Mouse (Mus musculus): Measurements from ENCODE around the gene Osbpl5. TPM values are rescaled to one million over a fixed set of nuclear protein-coding genes. Genes with fewer than 3 reads are reported as not detected.
"Not testable (repeated sequence)": the region's sequence is repeated elsewhere in the genome, so short reads cannot be mapped to it uniquely, and the experiment has no call there.

Osbpl5 gene
- polyA plus RNA-seq, 1 experiment from 2014 or later: 9.4 TPM

- H3K27me3 ChIP-seq (ENCODE audit: poor library complexity, severe bottlenecking): peaks cover 15% of the 10 kb centered on the region
- peaks cover 17% of the 10 kb centered on the region for H3K36me3 ChIP-seq (replicated peaks)
- no peak overlapping the region for H3K4me3 ChIP-seq
- peaks cover 7% of the 10 kb centered on the region for H3K4me1 ChIP-seq
- no peak overlapping the region for H3K27ac ChIP-seq
- no peak for DNase-seq (ENCODE audit: extremely low spot score, low spot score)
- no peaks in the 10 kb centered on the region for H3K9me3 ChIP-seq
- 84% methylated on average over 4 of the region's 4 CpGs for WGBS
Measured at GRCm38 (mm10) chr7:143689946-143690345, 66.8 kb downstream of the Osbpl5 start.

GRCm38 (mm10) chr7:143689481-143689880 lies 67.3 kb downstream of the Osbpl5 start:
- Histone ChIP-seq H3K4me3 (no peak overlapping the region), H3K27me3 (ENCODE audit: poor library complexity, severe bottlenecking) (peaks cover 19% of the 10 kb centered on the region), H3K9me3 (no peaks in the 10 kb centered on the region), H3K4me1 (peaks cover 7% of the 10 kb centered on the region), H3K36me3 (replicated peaks) (peaks cover 12% of the 10 kb centered on the region), H3K27ac (no peak overlapping the region)
- WGBS: 85% methylated on average over 7 of the region's 7 CpGs
- DNase-seq (ENCODE audit: extremely low spot score, low spot score): no peak

- not testable (repeated sequence) for H3K36me3 ChIP-seq (replicated peaks); H3K4me3 ChIP-seq; H3K4me1 ChIP-seq; H3K9me3 ChIP-seq; H3K27ac ChIP-seq; DNase-seq (ENCODE audit: extremely low spot score, low spot score)
- WGBS: 87% methylated on average over 3 of the region's 3 CpGs
- peaks cover 31% of the 10 kb centered on the region for H3K27me3 ChIP-seq (ENCODE audit: poor library complexity, severe bottlenecking)
Measured at GRCm38 (mm10) chr7:143686676-143687075, 70.1 kb downstream of the Osbpl5 start.

- H3K9me3 ChIP-seq; H3K27ac ChIP-seq; H3K4me3 ChIP-seq; DNase-seq (ENCODE audit: extremely low spot score, low spot score); H3K4me1 ChIP-seq; H3K36me3 ChIP-seq (replicated peaks): not testable (repeated sequence)
- H3K27me3 ChIP-seq (ENCODE audit: poor library complexity, severe bottlenecking): peaks cover 31% of the 10 kb centered on the region
- WGBS: 65% methylated on average over 4 of the region's 4 CpGs
Measured at GRCm38 (mm10) chr7:143686191-143686590, 70.6 kb downstream of the Osbpl5 start.

- Histone ChIP-seq H3K27me3 (ENCODE audit: poor library complexity, severe bottlenecking) (peaks cover 31% of the 10 kb centered on the region), H3K4me1 (peaks cover 7% of the 10 kb centered on the region), H3K27ac (no peak within 1 kb of the TSS), H3K9me3 (no peaks in the 10 kb centered on the region), H3K36me3 (replicated peaks) (no peaks in the 10 kb centered on the region), H3K4me3 (peak within 1 kb of the TSS; percentile 56)
- WGBS: 3% methylated on average over 35 of the region's 35 CpGs
- DNase-seq (ENCODE audit: extremely low spot score, low spot score): peak; percentile 67
Measured at GRCm38 (mm10) chr7:143685359-143686067, 71.3 kb downstream of the Osbpl5 start, which contains the start of gene Tnfrsf23. TSS of gene Tnfrsf23 (minus strand) at chr7:143685872.

GRCm38 (mm10) chr7:143684569-143684968 lies 72.2 kb downstream of the Osbpl5 start:
- peaks cover 31% of the 10 kb centered on the region for H3K27me3 ChIP-seq (ENCODE audit: poor library complexity, severe bottlenecking)

GRCm38 (mm10) chr7:143681566-143681965 lies 75.2 kb downstream of the Osbpl5 start:
- Histone ChIP-seq H3K36me3 (replicated peaks) (no peaks in the 10 kb centered on the region), H3K27me3 (ENCODE audit: poor library complexity, severe bottlenecking) (peaks cover 25% of the 10 kb centered on the region), H3K4me3 (no peak overlapping the region), H3K4me1 (peaks cover 7% of the 10 kb centered on the region), H3K9me3 (no peaks in the 10 kb centered on the region), H3K27ac (no peak overlapping the region)
- 91% methylated on average over 1 of the region's 1 CpGs for WGBS
- no peak for DNase-seq (ENCODE audit: extremely low spot score, low spot score)

More at GRCm38 (mm10) chr7:143684569-143684968, 72.2 kb downstream of the Osbpl5 start:
- H3K36me3 ChIP-seq (replicated peaks); H3K9me3 ChIP-seq; H3K4me3 ChIP-seq; H3K27ac ChIP-seq; DNase-seq (ENCODE audit: extremely low spot score, low spot score); H3K4me1 ChIP-seq: not testable (repeated sequence)
- WGBS: 82% methylated on average over 1 of the region's 2 CpGs

- DNase-seq (ENCODE audit: extremely low spot score, low spot score); H3K4me1 ChIP-seq; H3K9me3 ChIP-seq; H3K36me3 ChIP-seq (replicated peaks); H3K27ac ChIP-seq; H3K4me3 ChIP-seq: not testable (repeated sequence)
- H3K27me3 ChIP-seq (ENCODE audit: poor library complexity, severe bottlenecking): peaks cover 25% of the 10 kb centered on the region
- 60% methylated on average over 2 of the region's 2 CpGs for WGBS
Measured at GRCm38 (mm10) chr7:143680836-143681235, 75.9 kb downstream of the Osbpl5 start.

- not testable (repeated sequence) for DNase-seq (ENCODE audit: extremely low spot score, low spot score); H3K27ac ChIP-seq; H3K4me3 ChIP-seq; H3K36me3 ChIP-seq (replicated peaks); H3K4me1 ChIP-seq; H3K9me3 ChIP-seq
- H3K27me3 ChIP-seq (ENCODE audit: poor library complexity, severe bottlenecking): peaks cover 13% of the 10 kb centered on the region
- 85% methylated on average over 2 of the region's 2 CpGs for WGBS
Measured at GRCm38 (mm10) chr7:143679650-143680049, 77.1 kb downstream of the Osbpl5 start.

GRCm38 (mm10) chr7:143666427-143667311 lies 90.1 kb downstream of the Osbpl5 start:
- Histone ChIP-seq H3K9me3 (no peaks in the 10 kb centered on the region), H3K4me1 (0 out of 2 replicates have a peak, but pooled peaks cover 7% of the 10 kb centered on the region), H3K27me3 (ENCODE audit: poor library complexity, severe bottlenecking) (no peaks in the 10 kb centered on the region), H3K4me3 (no peak overlapping the region), H3K27ac (no peak overlapping the region), H3K36me3 (replicated peaks) (no peaks in the 10 kb centered on the region)
- DNase-seq (ENCODE audit: extremely low spot score, low spot score): no peak

- H3K4me1 ChIP-seq: 0 out of 2 replicates have a peak, but pooled peaks cover 8% of the 10 kb centered on the region
- H3K9me3 ChIP-seq: no peaks in the 10 kb centered on the region
- H3K27me3 ChIP-seq (ENCODE audit: poor library complexity, severe bottlenecking): no peaks in the 10 kb centered on the region
- no peak overlapping the region for H3K4me3 ChIP-seq
- H3K27ac ChIP-seq: no peak overlapping the region
- WGBS: 84% methylated on average over 2 of the region's 2 CpGs
- no peaks in the 10 kb centered on the region for H3K36me3 ChIP-seq (replicated peaks)
- DNase-seq (ENCODE audit: extremely low spot score, low spot score): no peak
Measured at GRCm38 (mm10) chr7:143663470-143663869, 93.3 kb downstream of the Osbpl5 start.

- H3K27me3 ChIP-seq (ENCODE audit: poor library complexity, severe bottlenecking): no peaks in the 10 kb centered on the region
- no peaks in the 10 kb centered on the region for H3K36me3 ChIP-seq (replicated peaks)
- no peak overlapping the region for H3K4me3 ChIP-seq
- H3K9me3 ChIP-seq: no peaks in the 10 kb centered on the region
- H3K27ac ChIP-seq: no peak overlapping the region
- DNase-seq (ENCODE audit: extremely low spot score, low spot score): no peak
- 0 out of 2 replicates have a peak, but pooled peaks cover 8% of the 10 kb centered on the region for H3K4me1 ChIP-seq
Measured at GRCm38 (mm10) chr7:143660797-143661196, 96.0 kb downstream of the Osbpl5 start.

GRCm38 (mm10) chr7:143649769-143650346 lies 106.9 kb downstream of the Osbpl5 start:
- H3K4me3 ChIP-seq: peak overlapping the region; percentile 83
- not testable (repeated sequence) for H3K27ac ChIP-seq; H3K4me1 ChIP-seq; H3K36me3 ChIP-seq (replicated peaks); H3K27me3 ChIP-seq (ENCODE audit: poor library complexity, severe bottlenecking); H3K9me3 ChIP-seq; DNase-seq (ENCODE audit: extremely low spot score, low spot score)
- WGBS: 55% methylated on average over 10 of the region's 10 CpGs
